8 mouse cellular contexts compared by ENCODE assay signal in the genomic region with DNA sequence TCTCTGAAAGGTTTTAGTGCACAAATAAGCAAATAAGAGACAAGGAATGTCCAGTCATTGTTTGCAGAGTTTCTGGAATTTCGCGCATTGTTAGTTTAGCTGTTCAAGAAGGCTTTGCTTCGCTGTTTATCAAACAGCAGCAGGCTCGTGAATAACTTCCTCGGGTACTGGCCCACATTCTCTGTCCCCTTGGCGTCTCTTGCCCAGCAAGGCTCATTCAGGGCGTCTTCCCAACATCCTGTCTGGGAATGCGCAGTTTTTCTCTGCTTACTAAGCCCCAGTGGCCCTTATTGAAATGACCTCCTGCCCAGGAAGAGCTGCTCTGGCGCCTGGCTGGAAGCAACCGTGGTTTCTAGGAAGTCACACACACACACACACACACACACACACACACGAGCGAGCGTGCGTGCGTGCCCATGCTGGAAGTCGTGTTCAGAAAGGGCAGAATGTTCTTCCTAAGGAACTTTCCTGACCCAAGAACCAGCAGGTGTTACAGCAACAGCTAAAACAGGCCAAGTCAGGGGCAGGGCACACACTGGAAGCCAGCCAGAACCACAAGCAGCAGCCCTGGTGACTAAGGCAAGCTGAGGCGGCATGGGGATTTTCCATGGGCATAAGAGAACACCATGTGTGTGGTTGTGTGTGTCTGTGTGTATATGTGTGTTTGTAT. TPM values are rescaled to one million over a fixed set of nuclear protein-coding genes. Genes with fewer than 3 reads are reported as not detected.
A peak's percentile ranks its signal among the peaks of the same experiment; 100 is the strongest.
DNase-seq lines count a peak whose midpoint lies in the region; ATAC-seq lines count a peak whose summit lies in the region.

No protein-coding gene starts in this region.

- peak overlapping the region; percentile 24 for H3K4me2 ChIP-seq in heart, embryonic 14.5 days (ENCODE audit: low read length)
- peak overlapping the region; percentile 27 for H3K4me2 ChIP-seq in kidney, embryonic 15.5 days

- peak; percentile 66 for ATAC-seq in heart, embryonic 14.5 days (ENCODE audit: insufficient number of reproducible peaks, insufficient read depth, low FRiP score, low read depth)
- peak; percentile 77 for ATAC-seq in kidney, embryonic 15.5 days (replicated peaks; ENCODE audit: low FRiP score)
- ATAC-seq in monocyte, adult 5-6 weeks (replicated peaks; ENCODE audit: insufficient number of reproducible peaks, low FRiP score, low TSS enrichment, poor library complexity, severe bottlenecking): no peak

- H3K36me3 ChIP-seq in heart, embryonic 14.5 days (ENCODE audit: control insufficient read depth, insufficient read depth, low read length): no peaks in the 10 kb centered on the region
- H3K36me3 ChIP-seq in kidney, embryonic 15.5 days: no peaks in the 10 kb centered on the region

- no peaks in the 10 kb centered on the region for H3K9me3 ChIP-seq in heart, embryonic 14.5 days (ENCODE audit: control insufficient read depth, low read length)
- H3K9me3 ChIP-seq in kidney, embryonic 15.5 days (replicated peaks): no peaks in the 10 kb centered on the region

- peak overlapping the region; percentile 45; the same call in 1 of the 2 replicates for H3K9ac ChIP-seq in heart, embryonic 14.5 days (ENCODE audit: low read length)
- H3K9ac ChIP-seq in kidney, embryonic 15.5 days: no peak overlapping the region

- peak overlapping the region; percentile 63 to 73 for H3K27ac ChIP-seq in heart, embryonic 14.5 days (replicated peaks in 1 of 2; ENCODE audit: control insufficient read depth in 1 of 2, insufficient read depth in 1 of 2, low read depth in 2 of 2, low read length in 2 of 2)
- peak overlapping the region; percentile 86 for H3K27ac ChIP-seq in kidney, embryonic 15.5 days

- H3K4me3 ChIP-seq in heart, embryonic 14.5 days (ENCODE audit: control insufficient read depth in 1 of 2, insufficient read depth in 1 of 2, low read depth in 1 of 2, low read length in 2 of 2): no peak overlapping the region
- no peak overlapping the region for H3K4me3 ChIP-seq in kidney, embryonic 15.5 days (replicated peaks)

- WGBS in heart, embryonic 14.5 days: 43% methylated on average over 17 of the region's 17 CpGs
- WGBS in kidney, embryonic 15.5 days: 26% methylated on average over 17 of the region's 17 CpGs

- no peaks in the 10 kb centered on the region for H3K27me3 ChIP-seq in heart, embryonic 14.5 days (ENCODE audit: control insufficient read depth, insufficient read depth, low read length)
- H3K27me3 ChIP-seq in kidney, embryonic 15.5 days: no peaks in the 10 kb centered on the region

- DNase-seq in urinary bladder, adult 18-20 months (ENCODE audit: low spot score in 2 of 2): peak; percentile 50 to 61
- DNase-seq in urinary bladder, postnatal 10 days (ENCODE audit: low spot score): no peak
- peak; percentile 42 for DNase-seq in embryo, embryonic 10.5 days (ENCODE audit: low spot score)
- peak; percentile 73 for DNase-seq in lung, postnatal 14 days
- DNase-seq in urinary bladder, postnatal 25 days (ENCODE audit: low spot score): peak; percentile 49

- peaks cover 18 to 48% of the 10 kb centered on the region in 2 experiments for H3K4me1 ChIP-seq in heart, embryonic 14.5 days (ENCODE audit: control insufficient read depth in 2 of 2, insufficient read depth in 2 of 2, low read length in 2 of 2)
- H3K4me1 ChIP-seq in kidney, embryonic 15.5 days: peaks cover 36% of the 10 kb centered on the region

RNA-seq across cellular contexts. Expression of a gene that starts 56.8 kb away (rescaled TPM):
- polyA plus RNA-seq in heart, embryonic 14.5 days (2014; fragmentation: Nextera tagmentation; extraction: Ambion mirVana): 21.1 and 22.2 TPM in 2 replicates
- 9.5 and 10.2 TPM in 2 replicates for polyA plus RNA-seq in kidney, embryonic 15.5 days (2015; fragmentation: Nextera tagmentation; extraction: Ambion mirVana)
- total RNA-seq in monocyte, adult 5-6 weeks (2017): 17.6 to 20.1 TPM (median 18.7 TPM) in 3 replicates
